Mouse (Mus musculus) forebrain, embryonic 10.5 days (tissue): ENCODE measurements around the gene Mast4. TPM values are rescaled to one million over a fixed set of nuclear protein-coding genes. Genes with fewer than 3 reads are reported as not detected.

Source experiments
- DNase-seq: peaks from one replicate; pipeline ENCODE4 v3.0.0-alpha.2; 2017; ENCODE audit warnings: low spot score; ENCODE audit errors: extremely low spot score
- H3K27ac ChIP-seq: fragments of 300-500 bp; sonication (generic); 2 replicates; pipeline ENCODE4 v1.5.1; 2016; ENCODE audit warnings: mild to moderate bottlenecking
- H3K27me3 ChIP-seq: fragments of 300-500 bp; sonication (generic); 2 replicates; pipeline ENCODE4 v1.6.1; 2016; ENCODE audit warnings: mild to moderate bottlenecking; ENCODE audit not compliant: poor library complexity, severe bottlenecking
- H3K36me3 ChIP-seq: fragments of 300-500 bp; sonication (generic); replicated peaks from 2 replicates; pipeline ENCODE4 v1.6.1; 2016; ENCODE audit warnings: mild to moderate bottlenecking, moderate library complexity
- H3K4me1 ChIP-seq: fragments of 300-500 bp; sonication (generic); 2 replicates; pipeline ENCODE4 v1.6.1; 2016
- H3K4me3 ChIP-seq: fragments of 300-500 bp; sonication (generic); 2 replicates; pipeline ENCODE4 v1.5.1; 2016; ENCODE audit warnings: mild to moderate bottlenecking, moderate library complexity
- H3K9me3 ChIP-seq: fragments of 300-500 bp; sonication (generic); 2 replicates; pipeline ENCODE4 v1.6.1; 2016; ENCODE audit warnings: mild to moderate bottlenecking, moderate library complexity
- WGBS: fragments of 180-500 bp; shearing (Covaris S2); methylation state at CpG from one replicate; pipeline ENCODE4 v1.1.7; 2016; 5-methylcytosine and 5-hydroxymethylcytosine counted together
- polyA plus RNA-seq: library from polyadenylated mRNA; unstranded; fragments of >200 nt; fragmentation: Nextera tagmentation; extraction: Ambion mirVana; gene quantifications from 2 replicates; pipeline ENCODE4 v1.2.1, GENCODE M21; 2016

The Mast4 gene
- polyA plus RNA-seq, 1 experiment from 2014 or later = 18.3 TPM

DNA sequence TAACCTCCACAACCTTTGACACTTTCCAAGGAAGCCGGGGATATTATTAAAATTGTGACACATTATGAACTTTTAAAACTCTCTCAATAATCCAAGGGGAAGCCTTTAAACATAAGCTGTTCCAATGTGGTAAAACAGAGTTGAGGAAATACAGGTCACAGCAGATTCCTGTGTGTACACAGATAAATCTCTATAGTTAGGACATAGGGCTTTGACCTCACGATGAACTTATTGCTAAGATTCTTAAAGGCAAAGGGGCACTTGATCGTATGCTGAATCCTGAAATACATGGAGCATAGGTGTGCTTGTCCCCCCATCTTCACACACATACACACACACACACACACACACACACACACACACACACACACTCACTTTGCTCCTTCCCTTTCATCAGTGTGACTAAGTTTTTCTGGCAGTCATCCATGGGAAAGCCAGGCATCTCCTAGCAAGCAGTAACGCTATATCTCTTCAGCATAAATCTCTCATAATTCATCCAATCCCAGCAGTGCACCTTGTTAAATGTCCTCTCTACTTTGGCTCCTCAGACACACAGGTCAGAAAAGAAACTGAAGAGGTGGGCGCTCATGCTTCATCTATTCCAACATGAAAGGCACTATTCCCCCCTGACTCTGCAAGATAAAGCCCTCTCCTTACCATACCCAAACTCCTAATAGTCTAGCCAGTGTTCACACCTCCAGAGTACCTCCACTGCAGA is 477.3 kb downstream of the Mast4 start:
- no peak overlapping the region for H3K4me3 ChIP-seq
- H3K36me3 ChIP-seq = no peaks in the 10 kb centered on the region
- no peaks in the 10 kb centered on the region for H3K27me3 ChIP-seq
- 96% methylated on average over 5 of the region's 5 CpGs for WGBS
- H3K27ac ChIP-seq = no peak overlapping the region
- H3K9me3 ChIP-seq = no peaks in the 10 kb centered on the region
- H3K4me1 ChIP-seq = no peaks in the 10 kb centered on the region
- DNase-seq = no peak

- H3K36me3 ChIP-seq = no peaks in the 10 kb centered on the region
- no peak for DNase-seq
- no peaks in the 10 kb centered on the region for H3K9me3 ChIP-seq
- H3K4me1 ChIP-seq = peaks cover 6% of the 10 kb centered on the region
- WGBS = 93% methylated on average over 5 of the region's 5 CpGs
- no peaks in the 10 kb centered on the region for H3K27me3 ChIP-seq
- H3K27ac ChIP-seq = no peak overlapping the region
- no peak overlapping the region for H3K4me3 ChIP-seq
These were observed 481.4 kb downstream of the Mast4 start for GRCm38 (mm10) chr13:102852865-102853264.

GRCm38 (mm10) chr13:102851253-102851652 is 483.0 kb downstream of the Mast4 start:
- no peaks in the 10 kb centered on the region for H3K27me3 ChIP-seq
- H3K9me3 ChIP-seq = no peaks in the 10 kb centered on the region
- 91% methylated on average over 1 of the region's 1 CpGs for WGBS
- H3K36me3 ChIP-seq = no peaks in the 10 kb centered on the region
- H3K27ac ChIP-seq = no peak overlapping the region
- no peak for DNase-seq
- H3K4me3 ChIP-seq = no peak overlapping the region
- H3K4me1 ChIP-seq = peaks cover 12% of the 10 kb centered on the region

DNA sequence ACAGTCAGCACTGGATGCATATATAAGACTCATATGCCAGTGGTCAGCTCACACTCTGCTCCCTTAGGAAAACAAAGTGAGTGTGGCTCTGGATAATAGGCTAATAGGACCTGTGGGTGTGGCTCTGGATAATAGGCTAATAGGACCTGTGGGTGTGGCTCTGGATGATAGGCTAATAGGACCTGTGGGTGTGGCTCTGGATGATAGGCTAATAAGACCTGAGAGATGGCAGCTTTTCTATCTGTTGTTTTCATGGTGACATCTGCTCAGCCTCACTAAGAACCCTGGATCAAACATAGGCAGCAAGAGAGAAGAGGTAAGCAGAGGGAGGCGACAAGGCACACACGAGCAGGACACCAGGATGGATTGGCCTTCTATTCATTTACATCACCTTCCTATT is 483.7 kb downstream of the Mast4 start:
- no peak overlapping the region for H3K27ac ChIP-seq
- H3K27me3 ChIP-seq = no peaks in the 10 kb centered on the region
- H3K4me1 ChIP-seq = peaks cover 12% of the 10 kb centered on the region
- no peak overlapping the region for H3K4me3 ChIP-seq
- H3K9me3 ChIP-seq = no peaks in the 10 kb centered on the region
- 95% methylated on average over 2 of the region's 2 CpGs for WGBS
- no peak for DNase-seq
- no peaks in the 10 kb centered on the region for H3K36me3 ChIP-seq

- Histone ChIP-seq H3K4me1 (peaks cover 15% of the 10 kb centered on the region), H3K4me3 (no peak overlapping the region), H3K36me3 (peaks cover 4% of the 10 kb centered on the region; the same call in 1 of the 2 replicates), H3K9me3 (no peaks in the 10 kb centered on the region), H3K27ac (no peak overlapping the region), H3K27me3 (no peaks in the 10 kb centered on the region)
- no peak for DNase-seq
- WGBS = 83% methylated on average over 3 of the region's 3 CpGs
These were observed 485.2 kb downstream of the Mast4 start for GRCm38 (mm10) chr13:102849068-102849467.

GRCm38 (mm10) chr13:102846473-102846872 is 487.8 kb downstream of the Mast4 start:
- DNase-seq = no peak
- Histone ChIP-seq H3K27ac (no peak overlapping the region), H3K4me3 (no peak overlapping the region), H3K9me3 (no peaks in the 10 kb centered on the region), H3K27me3 (no peaks in the 10 kb centered on the region), H3K4me1 (peaks cover 33% of the 10 kb centered on the region), H3K36me3 (peaks cover 5% of the 10 kb centered on the region; the same call in 1 of the 2 replicates)
- 80% methylated on average over 4 of the region's 4 CpGs for WGBS

DNA sequence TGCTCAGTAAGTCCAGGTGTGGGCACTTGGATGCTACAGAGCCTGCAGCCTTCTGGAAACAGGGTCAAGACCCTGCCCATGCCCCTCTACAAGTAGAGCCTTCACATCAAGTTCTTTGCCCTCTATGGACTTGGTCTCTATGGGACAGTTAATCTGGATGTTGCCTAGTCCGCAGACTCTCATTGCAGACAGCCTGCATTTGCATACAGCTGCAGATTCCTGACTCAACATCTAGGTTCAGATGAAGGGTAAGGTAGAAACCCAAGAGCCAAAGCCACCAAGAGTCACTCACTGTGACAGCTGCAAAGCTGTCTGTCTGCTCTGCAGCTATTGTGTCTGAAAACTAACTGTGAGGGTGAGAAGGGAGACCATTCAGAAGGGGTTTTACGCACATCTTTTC is 491.6 kb downstream of the Mast4 start:
- DNase-seq = no peak
- WGBS = 74% methylated on average over 2 of the region's 2 CpGs
- H3K27me3 ChIP-seq = no peaks in the 10 kb centered on the region
- H3K27ac ChIP-seq = peak overlapping the region; percentile 54
- peaks cover 5% of the 10 kb centered on the region; the same call in 1 of the 2 replicates for H3K36me3 ChIP-seq
- H3K4me3 ChIP-seq = no peak overlapping the region
- no peaks in the 10 kb centered on the region for H3K9me3 ChIP-seq
- H3K4me1 ChIP-seq = peaks cover 42% of the 10 kb centered on the region

GRCm38 (mm10) chr13:102842237-102842636 is 492.1 kb downstream of the Mast4 start:
- peaks cover 42% of the 10 kb centered on the region for H3K4me1 ChIP-seq
- peak overlapping the region; percentile 54; the same call in 1 of the 2 replicates for H3K27ac ChIP-seq
- WGBS = 75% methylated on average over 8 of the region's 8 CpGs
- DNase-seq = no peak
- H3K27me3 ChIP-seq = no peaks in the 10 kb centered on the region
- peaks cover 5% of the 10 kb centered on the region; the same call in 1 of the 2 replicates for H3K36me3 ChIP-seq
- no peak overlapping the region for H3K4me3 ChIP-seq
- no peaks in the 10 kb centered on the region for H3K9me3 ChIP-seq

- Histone ChIP-seq H3K27ac (no peak overlapping the region), H3K4me3 (no peak overlapping the region), H3K27me3 (no peaks in the 10 kb centered on the region), H3K36me3 (peaks cover 5% of the 10 kb centered on the region; the same call in 1 of the 2 replicates), H3K9me3 (no peaks in the 10 kb centered on the region), H3K4me1 (peaks cover 34% of the 10 kb centered on the region)
- 42% methylated on average over 7 of the region's 7 CpGs for WGBS
- DNase-seq = no peak
These were observed 494.4 kb downstream of the Mast4 start for GRCm38 (mm10) chr13:102839741-102840482.

GRCm38 (mm10) chr13:102837427-102837826 is 496.9 kb downstream of the Mast4 start:
- peaks cover 20% of the 10 kb centered on the region for H3K4me1 ChIP-seq
- 89% methylated on average over 4 of the region's 4 CpGs for WGBS
- peaks cover 5% of the 10 kb centered on the region for H3K36me3 ChIP-seq
- DNase-seq = no peak
- no peak overlapping the region for H3K27ac ChIP-seq
- no peaks in the 10 kb centered on the region for H3K9me3 ChIP-seq
- H3K4me3 ChIP-seq = no peak overlapping the region
- H3K27me3 ChIP-seq = no peaks in the 10 kb centered on the region

DNA sequence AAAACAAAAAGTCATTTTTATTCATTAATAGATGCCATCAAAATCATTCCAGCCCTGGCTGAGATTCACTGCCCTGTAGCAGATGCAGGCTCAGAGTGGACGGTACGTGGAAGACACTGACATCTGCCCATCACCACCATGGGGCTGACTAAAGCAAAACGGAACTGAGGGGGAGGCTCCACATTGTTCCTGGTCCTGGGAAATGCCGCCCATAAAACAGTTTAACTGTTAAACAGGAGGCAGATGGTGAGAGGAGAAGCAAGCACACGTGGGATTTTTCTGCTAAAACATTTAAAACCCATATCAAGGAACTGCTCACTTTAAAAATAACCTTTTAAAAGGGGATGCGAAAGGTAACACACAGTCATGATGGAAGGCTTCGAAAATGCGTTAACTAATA is 499.0 kb downstream of the Mast4 start:
- Histone ChIP-seq H3K36me3 (peaks cover 5% of the 10 kb centered on the region), H3K4me3 (no peak overlapping the region), H3K9me3 (no peaks in the 10 kb centered on the region), H3K27me3 (no peaks in the 10 kb centered on the region), H3K27ac (no peak overlapping the region), H3K4me1 (peaks cover 7% of the 10 kb centered on the region)
- 91% methylated on average over 8 of the region's 8 CpGs for WGBS
- no peak for DNase-seq

DNA sequence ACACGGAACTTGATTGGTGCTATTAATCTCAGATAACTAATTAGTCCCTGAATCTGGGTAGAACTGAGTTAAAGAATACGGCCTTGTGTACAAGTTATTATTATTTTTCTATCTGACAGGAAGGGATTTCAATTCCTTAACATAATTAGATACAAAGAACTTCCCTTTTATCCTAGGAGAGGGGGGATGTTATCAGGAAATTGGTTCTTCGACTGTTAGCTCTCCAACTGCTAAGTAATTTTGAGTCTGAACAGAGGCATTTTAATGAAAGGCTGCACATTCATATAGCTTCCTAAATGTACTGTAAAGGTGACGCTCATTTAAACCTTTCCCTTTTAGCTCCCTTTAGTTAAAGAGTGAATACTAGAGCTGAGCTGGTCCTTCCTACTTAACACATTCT is 516.0 kb downstream of the Mast4 start:
- 84% methylated on average over 4 of the region's 4 CpGs for WGBS
- H3K36me3 ChIP-seq = 0 out of 2 replicates have a peak, but pooled peaks cover 3% of the 10 kb centered on the region
- no peak overlapping the region for H3K27ac ChIP-seq
- H3K9me3 ChIP-seq = no peaks in the 10 kb centered on the region
- H3K4me3 ChIP-seq = no peak overlapping the region
- no peaks in the 10 kb centered on the region for H3K27me3 ChIP-seq
- DNase-seq = no peak
- peaks cover 10% of the 10 kb centered on the region for H3K4me1 ChIP-seq

- H3K4me3 ChIP-seq = no peak overlapping the region
- H3K27ac ChIP-seq = no peak overlapping the region
- no peaks in the 10 kb centered on the region for H3K36me3 ChIP-seq
- H3K4me1 ChIP-seq = peaks cover 16% of the 10 kb centered on the region
- no peaks in the 10 kb centered on the region for H3K27me3 ChIP-seq
- no peak for DNase-seq
- no peaks in the 10 kb centered on the region for H3K9me3 ChIP-seq
- WGBS = 92% methylated on average over 7 of the region's 7 CpGs
These were observed 517.6 kb downstream of the Mast4 start for GRCm38 (mm10) chr13:102816689-102817088.
